Mouse (Mus musculus) stomach, embryonic 16.5 days (tissue): ENCODE results near the gene Blmh. TPM values are rescaled to one million over a fixed set of nuclear protein-coding genes. Genes with fewer than 3 reads are reported as not detected.

Experiments used
- ATAC-seq: fragments of 200-750 bp; cut with Nextera tagmentation; 2 replicates; pipeline ENCODE4 v1.8.0; 2017; ENCODE audit warnings: moderate number of reproducible peaks, moderate TSS enrichment; ENCODE audit not compliant: insufficient read depth, low FRiP score
- H3K27ac ChIP-seq: fragments of 300-500 bp; sonication (generic); 2 replicates; pipeline ENCODE4 v1.5.1; 2014; ENCODE audit warnings: low read length
- H3K27me3 ChIP-seq: fragments of 300-500 bp; sonication (generic); 2 replicates; pipeline ENCODE4 v1.6.1; 2014; ENCODE audit warnings: low read length, control low read depth, mixed read lengths; ENCODE audit not compliant: control insufficient read depth, insufficient read depth
- H3K36me3 ChIP-seq: fragments of 300-500 bp; sonication (generic); 2 replicates; pipeline ENCODE4 v1.6.1; 2014; ENCODE audit warnings: low read length; ENCODE audit not compliant: control insufficient read depth, insufficient read depth
- H3K4me1 ChIP-seq: fragments of 300-500 bp; sonication (generic); 2 replicates; pipeline ENCODE4 v1.6.1; 2014; ENCODE audit warnings: low read length, control low read depth, mixed read lengths; ENCODE audit not compliant: control insufficient read depth, insufficient read depth
- H3K4me2 ChIP-seq: fragments of 300-500 bp; sonication (generic); 2 replicates; pipeline ENCODE4 v1.6.1; 2014; ENCODE audit warnings: low read depth, low read length, mixed read lengths
- H3K4me3 ChIP-seq: fragments of 300-500 bp; sonication (generic); replicated peaks from 2 replicates; pipeline ENCODE4 v1.5.1; 2014; ENCODE audit warnings: mild to moderate bottlenecking, low read length
- H3K9ac ChIP-seq: fragments of 300-500 bp; sonication (generic); 2 replicates; pipeline ENCODE4 v1.6.1; 2014; ENCODE audit warnings: low read length
- H3K9me3 ChIP-seq: fragments of 300-500 bp; sonication (generic); replicated peaks from 2 replicates; pipeline ENCODE4 v1.6.1; 2016; ENCODE audit warnings: low read length, control low read depth; ENCODE audit not compliant: control insufficient read depth
- WGBS: fragments of 180-500 bp; shearing (Covaris S2); extraction: QIAGEN DNeasy Blood & Tissue Kit; methylation state at CpG from one replicate; pipeline ENCODE4 v1.1.7; 2014; 5-methylcytosine and 5-hydroxymethylcytosine counted together
- polyA plus RNA-seq: library from polyadenylated mRNA; unstranded; fragments of >200 nt; fragmentation: Nextera tagmentation; extraction: Ambion mirVana; gene quantifications from 2 replicates; pipeline ENCODE4 v1.2.1, GENCODE M21; 2015

Gene Blmh
- polyA plus RNA-seq, 1 experiment from 2014 or later: 124 TPM

- no peak overlapping the region for H3K27ac ChIP-seq
- 90% methylated on average over 3 of the region's 3 CpGs for WGBS
- no peaks in the 10 kb centered on the region for H3K36me3 ChIP-seq
- no peak overlapping the region for H3K4me3 ChIP-seq
- H3K9me3 ChIP-seq: no peaks in the 10 kb centered on the region
- no peak overlapping the region for H3K9ac ChIP-seq
- no peaks in the 10 kb centered on the region for H3K4me1 ChIP-seq
- H3K27me3 ChIP-seq: no peaks in the 10 kb centered on the region
- no peak overlapping the region for H3K4me2 ChIP-seq
- no peak for ATAC-seq
Measured at GRCm38 (mm10) chr11:77028157-77028556, 103.5 kb downstream of the Blmh start.

- Histone ChIP-seq H3K27me3 (no peaks in the 10 kb centered on the region), H3K4me1 (no peaks in the 10 kb centered on the region), H3K9ac (no peak overlapping the region), H3K4me3 (no peak overlapping the region), H3K9me3 (no peaks in the 10 kb centered on the region), H3K36me3 (no peaks in the 10 kb centered on the region), H3K4me2 (no peak overlapping the region), H3K27ac (no peak overlapping the region)
- no peak for ATAC-seq
- 73% methylated on average over 14 of the region's 14 CpGs for WGBS
Measured at GRCm38 (mm10) chr11:77031151-77031934, 106.7 kb downstream of the Blmh start.

Other genes with a start within 250 kb of the Blmh start
- gene Trarg1, start 245.0 kb upstream of the Blmh start, polyA plus RNA-seq: 0.75 and 0.94 TPM in 2 replicates
- gene Gosr1, start 161.2 kb upstream of the Blmh start, polyA plus RNA-seq: 26.4 and 30.0 TPM in 2 replicates
- 10.2 and 10.5 TPM in 2 replicates for gene Cpd, start 77.8 kb upstream of the Blmh start, polyA plus RNA-seq
- 0.36 and 0.37 TPM in 2 replicates for gene Tmigd1, start 22.6 kb upstream of the Blmh start, polyA plus RNA-seq
- gene Slc6a4, start 73.8 kb downstream of the Blmh start, polyA plus RNA-seq: 2.3 and 3.0 TPM in 2 replicates
- 50.5 and 57.0 TPM in 2 replicates for gene Nsrp1, start 153.6 kb downstream of the Blmh start, polyA plus RNA-seq